Mouse (Mus musculus): Measurements from ENCODE around the gene Mrpl45.
"Not testable (repeated sequence)": the region's sequence is repeated elsewhere in the genome, so short reads cannot be mapped to it uniquely, and the experiment has no call there.

- TF ChIP-seq CTCF (IDR thresholded peaks at IDR 0.05; ENCODE audit: extremely low read depth, insufficient read length, insufficient replicate concordance, low read depth, low read length); POLR2A (IDR thresholded peaks at IDR 0.05; ENCODE audit: low read depth, low read length): not testable (repeated sequence)
These were observed 49.0 kb upstream of the Mrpl45 start for GRCm38 (mm10) chr11:97266544-97266943.

Measured in small intestine, adult 2 months (tissue).